Mouse (Mus musculus): ENCODE measurements at regions not wholly inside any gene's neighbourhood (a gene's known extent, or its start where the extent isn't known, plus 50 kb on each side); places are given as distances from the start of the nearest gene placed in this dataset.

DNA sequence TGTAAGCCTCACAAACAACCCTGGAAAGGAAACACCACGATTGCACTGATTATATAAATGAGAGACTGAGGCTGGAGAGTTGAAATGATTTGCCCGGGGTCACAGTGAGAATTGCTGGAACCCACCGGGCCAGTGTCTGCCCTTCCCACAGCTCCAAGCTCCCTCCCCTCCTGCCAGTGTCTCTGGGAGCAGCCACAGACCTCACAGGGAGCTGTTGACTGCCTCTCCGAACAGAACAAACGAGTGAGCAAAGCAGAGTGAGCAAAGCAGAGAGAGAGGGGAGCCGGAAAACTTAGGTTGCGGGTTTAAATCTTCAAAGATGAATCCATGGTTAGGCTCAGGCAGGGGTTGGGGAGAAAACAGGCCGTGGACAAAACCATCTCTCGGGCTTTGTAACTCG, 246.2 kb downstream of the Bcl11b start:
- TF ChIP-seq POLR2A (IDR thresholded peaks at IDR 0.05; ENCODE audit: insufficient read length, low read depth) = no peak
- TF ChIP-seq MYOD1 (IDR thresholded peaks at IDR 0.05; ENCODE audit: control insufficient read depth in 1 of 3, insufficient read length in 2 of 3, low read depth in 2 of 3) = no peak
- TF ChIP-seq E2F4 (IDR thresholded peaks at IDR 0.05; ENCODE audit: insufficient read depth) = no peak
- TF ChIP-seq CEBPB (IDR thresholded peaks at IDR 0.05; ENCODE audit: insufficient read depth, poor library complexity, severe bottlenecking) = no peak
- no peak for TF ChIP-seq USF1 (IDR thresholded peaks at IDR 0.05; ENCODE audit: low read depth)
